Mouse (Mus musculus): ENCODE data around the gene Doc2a.

DNA sequence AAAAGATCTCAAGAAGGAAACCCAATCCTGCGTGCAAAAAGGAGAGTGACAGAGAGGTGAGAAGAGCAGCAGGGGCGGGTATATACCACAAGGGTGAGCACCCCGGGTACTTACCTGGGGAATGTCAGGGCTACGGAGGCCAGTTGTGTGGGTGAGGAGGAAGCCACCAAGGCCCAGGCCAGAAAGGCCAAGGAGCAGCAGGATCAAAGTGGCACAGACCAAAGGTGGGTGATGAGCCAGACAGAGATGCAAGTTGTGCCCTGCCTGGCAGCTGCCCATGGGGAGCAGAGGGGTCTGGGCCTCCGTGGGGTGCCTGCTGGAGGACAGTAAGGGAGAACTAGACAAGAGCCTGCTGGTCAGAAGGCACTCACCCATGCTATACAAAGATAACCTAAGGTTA lies 49.7 kb downstream of the Doc2a start:
- no peak for TF ChIP-seq EP300 (IDR thresholded peaks at IDR 0.05; ENCODE audit: insufficient read depth, low read depth, low read length)
- no peak for TF ChIP-seq CTCF (IDR thresholded peaks at IDR 0.05)
- no peak for TF ChIP-seq POLR2A (IDR thresholded peaks at IDR 0.05; ENCODE audit: insufficient read depth, low read depth, low read length)
